Mouse (Mus musculus): Measurements from ENCODE around the gene Gm49380. TPM values are rescaled to one million over a fixed set of nuclear protein-coding genes. Genes with fewer than 3 reads are reported as not detected.

Gene Gm49380
- total and polyA plus RNA-seq, 3 experiments = 0.24 TPM; not detected in 2

DNA sequence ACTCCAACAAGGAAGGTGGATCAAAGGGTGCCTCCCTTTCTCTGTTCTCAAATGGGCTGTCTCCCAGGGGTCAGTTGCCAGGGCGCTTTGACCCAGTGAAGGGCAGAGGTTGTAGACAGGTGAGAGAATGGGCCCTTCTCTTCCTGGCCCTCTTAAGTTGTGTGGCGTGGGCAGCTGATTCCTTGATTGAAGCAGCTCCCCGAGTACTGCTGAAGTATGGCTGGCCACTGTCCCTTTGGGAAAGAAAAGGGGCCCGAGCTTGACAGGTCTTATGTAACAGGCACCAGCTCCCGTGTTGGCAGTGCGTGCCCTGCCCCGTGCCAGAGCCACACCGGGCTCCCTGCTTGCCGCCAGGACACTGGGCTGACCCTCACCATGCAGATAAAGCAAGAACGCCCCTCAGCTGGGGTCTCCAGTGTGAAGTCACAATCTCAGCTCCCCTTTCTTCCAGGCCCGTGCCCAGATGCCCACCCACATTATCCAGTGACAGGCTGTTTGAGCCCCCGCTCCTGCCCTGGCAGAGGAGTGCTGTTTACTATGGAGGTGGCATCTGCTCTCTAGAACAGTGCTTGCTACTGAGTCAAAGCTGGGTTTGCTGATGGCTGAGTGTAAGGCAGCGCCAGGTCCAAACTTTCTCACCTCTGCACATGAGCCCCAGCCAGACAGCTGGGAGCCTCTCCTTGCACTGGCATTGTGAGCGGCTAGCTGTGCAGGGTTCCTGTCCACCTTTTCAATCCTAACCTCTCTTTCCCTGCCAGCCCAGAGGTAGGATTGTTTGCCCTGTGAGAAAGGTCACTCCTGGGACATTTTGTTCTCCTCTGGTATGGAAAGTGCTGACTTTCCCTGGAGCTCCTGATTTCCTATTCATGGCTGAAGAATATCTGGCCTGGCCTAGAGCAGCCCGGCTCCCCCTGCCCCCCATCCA lies 27.3 kb downstream of the Gm49380 start:
- Histone ChIP-seq H3K9ac (ENCODE audit: control insufficient read depth, low read depth, low read length, poor library complexity, severe bottlenecking) (no peak overlapping the region), H3K36me3 (ENCODE audit: control insufficient read depth in 1 of 2, insufficient read depth in 2 of 2, low read length in 2 of 2) (peaks cover 0 to 7% of the 10 kb centered on the region in 2 experiments; a peak in 2 of 4 replicates), H3K27me3 (ENCODE audit: control insufficient read depth in 1 of 2, insufficient read depth in 2 of 2, low read length in 2 of 2) (no peaks in the 10 kb centered on the region), H3K79me2 (ENCODE audit: control insufficient read depth, insufficient read depth, low read length, poor library complexity) (no peaks in the 10 kb centered on the region; the same call in 1 of the 2 replicates), H3K9me3 (replicated peaks; ENCODE audit: insufficient read depth, low read length) (no peaks in the 10 kb centered on the region), H3K4me1 (ENCODE audit: control insufficient read depth in 1 of 2, insufficient read depth in 2 of 2, low read length in 2 of 2) (peaks cover 0 to 25% of the 10 kb centered on the region in 2 experiments; a peak in 3 of 4 replicates), H3K4me3 (ENCODE audit: control insufficient read depth in 1 of 2, insufficient read depth in 1 of 2, low read depth in 2 of 2, low read length in 2 of 2) (no peak overlapping the region), H3K27ac (ENCODE audit: control insufficient read depth, low read depth, low read length) (no peak overlapping the region)
- DNase-seq (ENCODE audit: low read depth, low spot score) = no peak
- TF ChIP-seq BHLHE40 (IDR thresholded peaks at IDR 0.05; ENCODE audit: borderline replicate concordance, low read depth, low read length) = no peak
- TF ChIP-seq SMC3 (IDR thresholded peaks at IDR 0.05; ENCODE audit: low read depth, low read length) = no peak

DNA sequence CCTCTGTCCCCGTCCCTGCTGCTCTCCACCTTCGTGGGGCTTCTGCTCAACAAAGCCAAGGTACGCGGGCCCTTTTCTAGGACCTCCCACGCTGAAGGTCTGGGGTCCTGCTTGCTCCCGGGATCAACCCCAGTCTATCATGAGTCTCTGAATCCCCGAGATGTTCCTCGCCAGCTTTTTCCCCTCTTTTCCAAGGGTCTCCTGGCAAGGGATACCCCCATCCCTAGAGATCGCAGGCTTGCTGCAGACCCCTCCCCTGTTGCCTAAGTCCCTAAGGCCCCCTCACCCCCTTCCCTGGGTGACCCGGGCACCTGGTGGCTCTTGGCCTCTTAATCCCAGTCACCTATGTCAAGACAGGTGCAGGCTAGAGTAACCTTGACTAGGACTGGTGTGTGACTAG lies 28.0 kb downstream of the Gm49380 start:
- H3K27me3 ChIP-seq (ENCODE audit: control insufficient read depth in 1 of 2, insufficient read depth in 2 of 2, low read length in 2 of 2) = no peaks in the 10 kb centered on the region
- no peaks in the 10 kb centered on the region; the same call in 1 of the 2 replicates for H3K79me2 ChIP-seq (ENCODE audit: control insufficient read depth, insufficient read depth, low read length, poor library complexity)
- peaks cover 0 to 7% of the 10 kb centered on the region in 2 experiments; a peak in 2 of 4 replicates for H3K36me3 ChIP-seq (ENCODE audit: control insufficient read depth in 1 of 2, insufficient read depth in 2 of 2, low read length in 2 of 2)
- no peaks in the 10 kb centered on the region for H3K9me3 ChIP-seq (replicated peaks; ENCODE audit: insufficient read depth, low read length)
- H3K4me1 ChIP-seq (ENCODE audit: control insufficient read depth in 1 of 2, insufficient read depth in 2 of 2, low read length in 2 of 2) = peaks cover 0 to 25% of the 10 kb centered on the region in 2 experiments; a peak in 3 of 4 replicates
- TF ChIP-seq SIN3A (IDR thresholded peaks at IDR 0.05; ENCODE audit: low read length) = no peak
- no peak for TF ChIP-seq KAT2A (conservative IDR thresholded peaks at IDR 0.05; ENCODE audit: low read depth, low read length)
- no peak for TF ChIP-seq ZC3H11A (IDR thresholded peaks at IDR 0.05; ENCODE audit: low read depth, low read length)
- TF ChIP-seq E2F4 (IDR thresholded peaks at IDR 0.05; ENCODE audit: borderline replicate concordance, low read depth, low read length) = no peak
- TF ChIP-seq UBTF (IDR thresholded peaks at IDR 0.05; ENCODE audit: borderline replicate concordance, insufficient read depth, low read depth, low read length) = no peak
- TF ChIP-seq ZMIZ1 (IDR thresholded peaks at IDR 0.05; ENCODE audit: low read depth, low read length) = no peak
- no peak for TF ChIP-seq POLR2AphosphoS2 (IDR thresholded peaks at IDR 0.05; ENCODE audit: low read length)
- no peak for TF ChIP-seq CTCF (IDR thresholded peaks at IDR 0.05 in 2 of 3, conservative IDR thresholded peaks at IDR 0.05 in 1 of 3; ENCODE audit: control insufficient read depth in 1 of 3, insufficient read depth in 1 of 3, low read depth in 2 of 3, low read length in 3 of 3, poor library complexity in 1 of 3, severe bottlenecking in 1 of 3)
- H3K27ac ChIP-seq (ENCODE audit: control insufficient read depth, low read depth, low read length) = no peak overlapping the region
- H3K9ac ChIP-seq (ENCODE audit: control insufficient read depth, low read depth, low read length, poor library complexity, severe bottlenecking) = peak overlapping the region; percentile 82
- DNase-seq (ENCODE audit: low read depth, low spot score) = no peak
- H3K4me3 ChIP-seq (ENCODE audit: control insufficient read depth in 1 of 2, insufficient read depth in 1 of 2, low read depth in 2 of 2, low read length in 2 of 2) = peak overlapping the region; percentile 61 to 87

DNA sequence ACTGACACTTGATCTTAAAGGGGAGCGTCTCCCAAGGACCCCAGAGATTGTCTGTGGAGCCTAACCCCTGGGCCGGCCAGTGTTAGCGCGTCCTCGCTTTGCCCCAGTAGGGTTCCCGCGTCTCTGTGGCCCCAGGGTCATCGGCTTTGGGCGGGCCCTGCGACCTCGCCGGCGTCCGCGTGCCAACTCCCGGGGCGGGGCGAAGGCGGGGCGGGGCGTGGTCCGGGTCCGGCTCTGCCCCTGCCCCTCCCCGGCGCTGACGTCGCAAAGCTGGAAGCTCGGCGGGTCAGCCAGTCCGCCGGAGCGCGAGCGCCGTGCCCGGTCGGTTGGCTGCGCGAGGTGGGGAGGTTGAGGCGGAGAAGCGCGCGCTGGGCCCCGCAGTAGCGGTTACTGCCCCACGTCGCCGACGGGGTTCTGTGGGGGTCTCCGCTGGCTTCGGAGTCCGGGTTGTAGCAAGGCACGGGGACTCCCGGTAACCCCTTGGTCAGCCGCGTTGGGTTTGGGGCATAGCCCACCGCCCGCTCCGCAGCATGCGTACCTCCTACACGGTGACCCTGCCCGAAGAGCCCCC lies 28.6 kb downstream of the Gm49380 start:
- TF ChIP-seq TAL1 (IDR thresholded peaks at IDR 0.05; ENCODE audit: low read length) (no peak), MXI1 (IDR thresholded peaks at IDR 0.05; ENCODE audit: low read depth, low read length) (0 out of 2 replicates have a peak, but pooled peaks have one; percentile 38), ZMIZ1 (IDR thresholded peaks at IDR 0.05; ENCODE audit: low read depth, low read length) (peak; percentile 50; the same call in 1 of the 2 replicates), MAX (IDR thresholded peaks at IDR 0.05; ENCODE audit: low read length) (no peak; the same call in 1 of the 2 replicates), POLR2A (IDR thresholded peaks at IDR 0.05; ENCODE audit: control insufficient read depth in 1 of 2, insufficient read depth in 1 of 2, low read depth in 1 of 2, low read length in 2 of 2, poor library complexity in 1 of 2) (peak; percentile 73 to 90; a peak in 3 of 4 replicates), MAFK (IDR thresholded peaks at IDR 0.05; ENCODE audit: borderline replicate concordance, low read depth, low read length) (no peak), POLR2AphosphoS2 (IDR thresholded peaks at IDR 0.05; ENCODE audit: low read length) (peak; percentile 68; the same call in 1 of the 2 replicates), NRF1 (IDR thresholded peaks at IDR 0.05; ENCODE audit: insufficient read depth, low read depth, low read length, poor library complexity, severe bottlenecking) (0 out of 2 replicates have a peak, but pooled peaks have one; percentile 5), ETS1 (IDR thresholded peaks at IDR 0.05; ENCODE audit: low read depth, low read length) (0 out of 2 replicates have a peak, but pooled peaks have one; percentile 21), SIN3A (IDR thresholded peaks at IDR 0.05; ENCODE audit: low read length) (no peak), MAZ (IDR thresholded peaks at IDR 0.05; ENCODE audit: low read depth, low read length) (peak; percentile 32; the same call in 1 of the 2 replicates), TBP (IDR thresholded peaks at IDR 0.05; ENCODE audit: low read depth, low read length) (no peak), USF1 (IDR thresholded peaks at IDR 0.05; ENCODE audit: low read depth, low read length) (peak; percentile 30; the same call in 1 of the 2 replicates), NELFE (IDR thresholded peaks at IDR 0.05; ENCODE audit: low read depth, low read length) (peak; percentile 89)
- peak; percentile 85 for DNase-seq (ENCODE audit: low read depth, low spot score)
- H3K79me2 ChIP-seq (ENCODE audit: control insufficient read depth, insufficient read depth, low read length, poor library complexity) = no peaks in the 10 kb centered on the region; the same call in 1 of the 2 replicates

More for the DNA sequence above, 28.6 kb downstream of the Gm49380 start:
- Histone ChIP-seq H3K4me3 (ENCODE audit: control insufficient read depth in 1 of 2, insufficient read depth in 1 of 2, low read depth in 2 of 2, low read length in 2 of 2) (peak overlapping the region; percentile 61 to 87), H3K9me3 (replicated peaks; ENCODE audit: insufficient read depth, low read length) (no peaks in the 10 kb centered on the region), H3K27me3 (ENCODE audit: control insufficient read depth in 1 of 2, insufficient read depth in 2 of 2, low read length in 2 of 2) (no peaks in the 10 kb centered on the region), H3K4me1 (ENCODE audit: control insufficient read depth in 1 of 2, insufficient read depth in 2 of 2, low read length in 2 of 2) (peaks cover 0 to 24% of the 10 kb centered on the region in 2 experiments; a peak in 3 of 4 replicates), H3K9ac (ENCODE audit: control insufficient read depth, low read depth, low read length, poor library complexity, severe bottlenecking) (peak overlapping the region; percentile 82), H3K27ac (ENCODE audit: control insufficient read depth, low read depth, low read length) (0 out of 2 replicates have a peak overlapping the region, but pooled peaks have one; percentile 17), H3K36me3 (ENCODE audit: control insufficient read depth in 1 of 2, insufficient read depth in 2 of 2, low read length in 2 of 2) (peaks cover 0 to 7% of the 10 kb centered on the region in 2 experiments; a peak in 2 of 4 replicates)
